Mouse (Mus musculus) neural tube, embryonic 14.5 days (tissue): ENCODE data around the gene Il25. TPM values are rescaled to one million over a fixed set of nuclear protein-coding genes. Genes with fewer than 3 reads are reported as not detected.
"Not testable (repeated sequence)": the region's sequence is repeated elsewhere in the genome, so short reads cannot be mapped to it uniquely, and the experiment has no call there.

Source experiments
- ATAC-seq: fragments of 200-750 bp; cut with Nextera tagmentation; 2 replicates; pipeline ENCODE4 v1.8.0; 2017; ENCODE audit warnings: low read depth, mild to moderate bottlenecking, moderate TSS enrichment, moderate library complexity
- H3K27ac ChIP-seq: fragments of 300-500 bp; sonication (generic); 2 replicates; pipeline ENCODE4 v1.5.1; 2014; ENCODE audit warnings: low read depth, mild to moderate bottlenecking, control low read depth, low read length, moderate library complexity, mixed read lengths
- H3K27me3 ChIP-seq: fragments of 300-500 bp; sonication (generic); 2 replicates; pipeline ENCODE4 v1.6.1; 2014; ENCODE audit warnings: low read length; ENCODE audit not compliant: control insufficient read depth, insufficient read depth
- H3K36me3 ChIP-seq: fragments of 300-500 bp; sonication (generic); 2 replicates; pipeline ENCODE4 v1.6.1; 2014; ENCODE audit warnings: low read length, mixed read lengths; ENCODE audit not compliant: control insufficient read depth, insufficient read depth
- H3K4me1 ChIP-seq: fragments of 300-500 bp; sonication (generic); 2 replicates; pipeline ENCODE4 v1.6.1; 2014; ENCODE audit warnings: low read length; ENCODE audit not compliant: control insufficient read depth, insufficient read depth
- H3K4me2 ChIP-seq: fragments of 300-500 bp; sonication (generic); 2 replicates; pipeline ENCODE4 v1.6.1; 2014; ENCODE audit warnings: mild to moderate bottlenecking, low read depth, low read length, control low read depth
- H3K4me3 ChIP-seq: fragments of 300-500 bp; sonication (generic); 2 replicates; pipeline ENCODE4 v1.5.1; 2014; ENCODE audit warnings: low read depth, low read length, control low read depth, mixed read lengths
- H3K9ac ChIP-seq: fragments of 300-500 bp; sonication (generic); replicated peaks from 2 replicates; pipeline ENCODE4 v1.6.1; 2014; ENCODE audit warnings: low read depth, mild to moderate bottlenecking, control low read depth, low read length, mixed read lengths
- H3K9me3 ChIP-seq: fragments of 300-500 bp; sonication (generic); 2 replicates; pipeline ENCODE4 v1.6.1; 2016; ENCODE audit warnings: low read length; ENCODE audit not compliant: control insufficient read depth
- WGBS: fragments of 180-500 bp; shearing (Covaris S2); extraction: QIAGEN DNeasy Blood & Tissue Kit; methylation state at CpG from one replicate; pipeline ENCODE4 v1.1.7; 2014; 5-methylcytosine and 5-hydroxymethylcytosine counted together
- polyA plus RNA-seq: library from polyadenylated mRNA; unstranded; fragments of >200 nt; fragmentation: Nextera tagmentation; extraction: Ambion mirVana; gene quantifications from 2 replicates; pipeline ENCODE4 v1.2.1, GENCODE M21; 2014

Il25 gene
- polyA plus RNA-seq, 1 experiment from 2014 or later, result 0.39 TPM

GRCm38 (mm10) chr14:54958503-54958902 lies 26.0 kb downstream of the Il25 start:
- H3K27ac ChIP-seq, result no peak overlapping the region
- H3K4me2 ChIP-seq, result no peak overlapping the region
- no peak overlapping the region for H3K4me3 ChIP-seq
- no peaks in the 10 kb centered on the region for H3K4me1 ChIP-seq
- H3K27me3 ChIP-seq, result no peaks in the 10 kb centered on the region
- WGBS, result 84% methylated on average over 4 of the region's 4 CpGs
- no peak overlapping the region for H3K9ac ChIP-seq
- no peaks in the 10 kb centered on the region for H3K9me3 ChIP-seq
- no peak for ATAC-seq
- H3K36me3 ChIP-seq, result no peaks in the 10 kb centered on the region

GRCm38 (mm10) chr14:54959197-54959596 lies 26.7 kb downstream of the Il25 start:
- ATAC-seq, result no peak
- 89% methylated on average over 3 of the region's 3 CpGs for WGBS
- no peak overlapping the region for H3K27ac ChIP-seq
- H3K27me3 ChIP-seq, result no peaks in the 10 kb centered on the region
- H3K4me3 ChIP-seq, result no peak overlapping the region
- H3K9me3 ChIP-seq, result no peaks in the 10 kb centered on the region
- no peak overlapping the region for H3K4me2 ChIP-seq
- no peaks in the 10 kb centered on the region for H3K4me1 ChIP-seq
- no peaks in the 10 kb centered on the region for H3K36me3 ChIP-seq
- H3K9ac ChIP-seq, result no peak overlapping the region

- WGBS, result 95% methylated on average over 12 of the region's 12 CpGs
Measured at GRCm38 (mm10) chr14:54959853-54960613, 27.5 kb downstream of the Il25 start.

GRCm38 (mm10) chr14:54960769-54961168 lies 28.3 kb downstream of the Il25 start:
- Histone ChIP-seq H3K36me3 (no peaks in the 10 kb centered on the region), H3K9me3 (no peaks in the 10 kb centered on the region), H3K27me3 (no peaks in the 10 kb centered on the region), H3K4me2 (no peak overlapping the region), H3K9ac (no peak overlapping the region), H3K4me3 (no peak overlapping the region), H3K4me1 (no peaks in the 10 kb centered on the region), H3K27ac (no peak overlapping the region)
- 78% methylated on average over 10 of the region's 10 CpGs for WGBS
- no peak for ATAC-seq

More at GRCm38 (mm10) chr14:54959853-54960613, 27.5 kb downstream of the Il25 start:
- H3K9me3 ChIP-seq, H3K4me2 ChIP-seq, ATAC-seq, H3K27me3 ChIP-seq, H3K27ac ChIP-seq, H3K4me3 ChIP-seq, H3K36me3 ChIP-seq, H3K4me1 ChIP-seq, H3K9ac ChIP-seq: not testable (repeated sequence)

GRCm38 (mm10) chr14:54961487-54961886 lies 29.0 kb downstream of the Il25 start:
- no peak overlapping the region for H3K4me3 ChIP-seq
- H3K27me3 ChIP-seq, result no peaks in the 10 kb centered on the region
- H3K4me1 ChIP-seq, result no peaks in the 10 kb centered on the region
- no peaks in the 10 kb centered on the region for H3K36me3 ChIP-seq
- no peaks in the 10 kb centered on the region for H3K9me3 ChIP-seq
- no peak overlapping the region for H3K9ac ChIP-seq
- no peak for ATAC-seq
- no peak overlapping the region for H3K27ac ChIP-seq
- H3K4me2 ChIP-seq, result no peak overlapping the region
- WGBS, result 81% methylated on average over 5 of the region's 5 CpGs

- H3K4me3 ChIP-seq, result no peak overlapping the region
- H3K4me2 ChIP-seq, result no peak overlapping the region
- H3K9ac ChIP-seq, result no peak overlapping the region
- no peaks in the 10 kb centered on the region for H3K36me3 ChIP-seq
- no peaks in the 10 kb centered on the region for H3K9me3 ChIP-seq
- WGBS, result 89% methylated on average over 7 of the region's 7 CpGs
- no peaks in the 10 kb centered on the region for H3K4me1 ChIP-seq
- H3K27me3 ChIP-seq, result no peaks in the 10 kb centered on the region
- ATAC-seq, result no peak
- H3K27ac ChIP-seq, result no peak overlapping the region
Measured at GRCm38 (mm10) chr14:54962714-54963113, 30.2 kb downstream of the Il25 start.

GRCm38 (mm10) chr14:54963727-54964126 lies 31.2 kb downstream of the Il25 start:
- no peak overlapping the region for H3K9ac ChIP-seq
- no peaks in the 10 kb centered on the region for H3K27me3 ChIP-seq
- no peaks in the 10 kb centered on the region for H3K36me3 ChIP-seq
- no peak overlapping the region for H3K27ac ChIP-seq
- H3K4me2 ChIP-seq, result no peak overlapping the region
- 88% methylated on average over 11 of the region's 11 CpGs for WGBS
- no peak overlapping the region for H3K4me3 ChIP-seq
- ATAC-seq, result no peak
- H3K9me3 ChIP-seq, result no peaks in the 10 kb centered on the region
- no peaks in the 10 kb centered on the region for H3K4me1 ChIP-seq

GRCm38 (mm10) chr14:54965044-54965443 lies 32.5 kb downstream of the Il25 start:
- no peak overlapping the region for H3K4me2 ChIP-seq
- 83% methylated on average over 15 of the region's 15 CpGs for WGBS
- H3K36me3 ChIP-seq, result no peaks in the 10 kb centered on the region
- no peaks in the 10 kb centered on the region for H3K4me1 ChIP-seq
- H3K9ac ChIP-seq, result no peak overlapping the region
- H3K4me3 ChIP-seq, result no peak overlapping the region
- no peaks in the 10 kb centered on the region for H3K27me3 ChIP-seq
- no peak for ATAC-seq
- no peaks in the 10 kb centered on the region for H3K9me3 ChIP-seq
- no peak overlapping the region for H3K27ac ChIP-seq

- ATAC-seq, result no peak
- Histone ChIP-seq H3K27ac (no peak overlapping the region), H3K4me1 (no peaks in the 10 kb centered on the region), H3K9me3 (no peaks in the 10 kb centered on the region), H3K9ac (no peak overlapping the region), H3K4me2 (no peak overlapping the region), H3K27me3 (no peaks in the 10 kb centered on the region), H3K4me3 (no peak overlapping the region), H3K36me3 (no peaks in the 10 kb centered on the region)
- WGBS, result 81% methylated on average over 6 of the region's 6 CpGs
Measured at GRCm38 (mm10) chr14:54965631-54966030, 33.1 kb downstream of the Il25 start.
